Mouse (Mus musculus): ENCODE data around the gene Mgea5.

DNA sequence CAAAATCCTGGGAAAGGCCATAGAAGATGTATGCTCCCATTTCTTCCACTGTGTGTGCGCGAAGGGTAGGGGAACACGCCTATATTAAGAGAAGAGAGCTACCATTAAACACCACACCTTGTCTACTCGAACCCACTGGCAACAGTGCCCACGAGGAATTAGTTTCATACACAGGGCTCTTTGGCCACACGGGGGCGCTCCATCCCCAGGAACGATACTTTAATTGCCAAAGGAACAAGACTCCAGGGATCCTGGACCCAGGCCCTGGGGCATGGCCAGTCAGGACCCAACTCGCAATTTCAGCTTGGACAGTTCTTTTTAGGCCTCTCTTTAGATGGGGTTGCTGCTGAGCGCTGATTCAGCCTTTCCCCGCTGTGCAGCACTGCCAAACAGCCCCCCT, 29.6 kb upstream of the Mgea5 start:
- TF ChIP-seq CTCF (IDR thresholded peaks at IDR 0.05; ENCODE audit: low read depth) (peak; percentile 90), EP300 (IDR thresholded peaks at IDR 0.05; ENCODE audit: low read depth) (no peak)
